In genomic region chr6:97416972-97417554, GRCm38 (mm10) we compare ENCODE assay signal across 8 mouse cellular contexts.
DNase-seq lines count a peak whose midpoint lies in the region; ATAC-seq and TF ChIP-seq lines count a peak whose summit lies in the region.

No protein-coding gene starts in this region.

- no peak for TF ChIP-seq POLR2A in bone marrow macrophage, adult 2 months (IDR thresholded peaks at IDR 0.05; ENCODE audit: borderline replicate concordance, low read depth, low read length)

- 50% methylated on average over 13 of the region's 13 CpGs for WGBS in liver, embryonic 12.5 days (ENCODE audit: insufficient replicate concordance)
- WGBS in forebrain, embryonic 11.5 days: 60% methylated on average over 13 of the region's 13 CpGs
- WGBS in hindbrain, embryonic 16.5 days: 56% methylated on average over 13 of the region's 13 CpGs
- 60% methylated on average over 13 of the region's 13 CpGs for WGBS in midbrain, embryonic 12.5 days
- 61% methylated on average over 13 of the region's 13 CpGs for WGBS in stomach, embryonic 16.5 days

- H3K9me3 ChIP-seq in liver, embryonic 12.5 days (replicated peaks): no peaks in the 10 kb centered on the region
- H3K9me3 ChIP-seq in forebrain, embryonic 11.5 days (ENCODE audit: control insufficient read depth, low read length): no peaks in the 10 kb centered on the region
- H3K9me3 ChIP-seq in hindbrain, embryonic 16.5 days (ENCODE audit: control insufficient read depth, low read length): no peaks in the 10 kb centered on the region
- H3K9me3 ChIP-seq in midbrain, embryonic 12.5 days: no peaks in the 10 kb centered on the region
- H3K9me3 ChIP-seq in stomach, embryonic 16.5 days (replicated peaks; ENCODE audit: control insufficient read depth, low read length): no peaks in the 10 kb centered on the region

- H3K9ac ChIP-seq in liver, embryonic 12.5 days: no peak overlapping the region
- no peak overlapping the region for H3K9ac ChIP-seq in forebrain, embryonic 11.5 days (ENCODE audit: low read length)
- H3K9ac ChIP-seq in hindbrain, embryonic 16.5 days (ENCODE audit: low read depth, low read length): no peak overlapping the region
- H3K9ac ChIP-seq in midbrain, embryonic 12.5 days (replicated peaks): no peak overlapping the region
- H3K9ac ChIP-seq in stomach, embryonic 16.5 days (ENCODE audit: low read length): no peak overlapping the region

- H3K4me2 ChIP-seq in liver, embryonic 12.5 days: no peak overlapping the region
- no peak overlapping the region for H3K4me2 ChIP-seq in forebrain, embryonic 11.5 days (ENCODE audit: low read depth, low read length, severe bottlenecking)
- no peak overlapping the region for H3K4me2 ChIP-seq in hindbrain, embryonic 16.5 days (ENCODE audit: low read length)
- no peak overlapping the region for H3K4me2 ChIP-seq in midbrain, embryonic 12.5 days (replicated peaks)
- no peak overlapping the region for H3K4me2 ChIP-seq in stomach, embryonic 16.5 days (ENCODE audit: low read depth, low read length)

- 0 out of 2 replicates have a peak, but pooled peaks cover 4% of the 10 kb centered on the region for H3K4me1 ChIP-seq in liver, embryonic 12.5 days
- H3K4me1 ChIP-seq in bone marrow macrophage, adult 2 months (ENCODE audit: control insufficient read depth, insufficient read depth, low read length): no peaks in the 10 kb centered on the region
- H3K4me1 ChIP-seq in forebrain, embryonic 11.5 days (replicated peaks; ENCODE audit: control insufficient read depth, insufficient read depth, low read length): no peaks in the 10 kb centered on the region
- H3K4me1 ChIP-seq in hindbrain, embryonic 16.5 days (ENCODE audit: control insufficient read depth, insufficient read depth, low read depth, low read length): no peaks in the 10 kb centered on the region
- no peaks in the 10 kb centered on the region for H3K4me1 ChIP-seq in midbrain, embryonic 12.5 days
- no peaks in the 10 kb centered on the region for H3K4me1 ChIP-seq in stomach, embryonic 16.5 days (ENCODE audit: control insufficient read depth, insufficient read depth, low read length)

- ATAC-seq in liver, embryonic 12.5 days: no peak
- peak; percentile 84 for ATAC-seq in forebrain, embryonic 11.5 days (replicated peaks; ENCODE audit: low FRiP score)
- ATAC-seq in hindbrain, embryonic 16.5 days: peak; percentile 77
- ATAC-seq in midbrain, embryonic 12.5 days (ENCODE audit: low FRiP score, low read depth): peak; percentile 73; the same call in 1 of the 2 replicates
- 0 out of 2 replicates have a peak, but pooled peaks have one; percentile 56 for ATAC-seq in stomach, embryonic 16.5 days (ENCODE audit: insufficient read depth, low FRiP score)

- H3K4me3 ChIP-seq in liver, embryonic 12.5 days: no peak overlapping the region
- H3K4me3 ChIP-seq in bone marrow macrophage, adult 2 months (ENCODE audit: insufficient read depth, low read length): no peak overlapping the region
- H3K4me3 ChIP-seq in forebrain, embryonic 11.5 days (ENCODE audit: low read depth, low read length): no peak overlapping the region
- H3K4me3 ChIP-seq in hindbrain, embryonic 16.5 days (ENCODE audit: low read length): no peak overlapping the region
- H3K4me3 ChIP-seq in midbrain, embryonic 12.5 days: no peak overlapping the region
- H3K4me3 ChIP-seq in stomach, embryonic 16.5 days (replicated peaks; ENCODE audit: low read length): no peak overlapping the region

- peak; percentile 76 for TF ChIP-seq CTCF in bone marrow macrophage, adult 2 months (IDR thresholded peaks at IDR 0.05; ENCODE audit: low read depth, low read length)

- no peaks in the 10 kb centered on the region for H3K27me3 ChIP-seq in liver, embryonic 12.5 days (replicated peaks)
- H3K27me3 ChIP-seq in forebrain, embryonic 11.5 days (ENCODE audit: control insufficient read depth, insufficient read depth, low read length): no peaks in the 10 kb centered on the region
- no peaks in the 10 kb centered on the region for H3K27me3 ChIP-seq in hindbrain, embryonic 16.5 days (replicated peaks; ENCODE audit: control insufficient read depth, insufficient read depth, low read length)
- H3K27me3 ChIP-seq in midbrain, embryonic 12.5 days: no peaks in the 10 kb centered on the region
- no peaks in the 10 kb centered on the region for H3K27me3 ChIP-seq in stomach, embryonic 16.5 days (ENCODE audit: control insufficient read depth, insufficient read depth, low read length)

- no peak overlapping the region for H3K27ac ChIP-seq in liver, embryonic 12.5 days
- H3K27ac ChIP-seq in bone marrow macrophage, adult 2 months (ENCODE audit: insufficient read depth, low read depth, low read length): no peak overlapping the region
- H3K27ac ChIP-seq in forebrain, embryonic 11.5 days (ENCODE audit: low read depth, low read length): no peak overlapping the region
- no peak overlapping the region for H3K27ac ChIP-seq in hindbrain, embryonic 16.5 days (ENCODE audit: low read depth, low read length)
- no peak overlapping the region for H3K27ac ChIP-seq in midbrain, embryonic 12.5 days (replicated peaks)
- H3K27ac ChIP-seq in stomach, embryonic 16.5 days (ENCODE audit: low read length): no peak overlapping the region

- DNase-seq in liver: peak; percentile 70
- DNase-seq in forebrain, embryonic 11.5 days (ENCODE audit: low spot score): peak; percentile 91
- DNase-seq in left cerebral cortex, adult 18-20 months (ENCODE audit: low spot score in 2 of 2): peak; percentile 43 to 67

- no peaks in the 10 kb centered on the region for H3K36me3 ChIP-seq in liver, embryonic 12.5 days
- H3K36me3 ChIP-seq in forebrain, embryonic 11.5 days (ENCODE audit: control insufficient read depth, insufficient read depth, low read length): no peaks in the 10 kb centered on the region
- H3K36me3 ChIP-seq in hindbrain, embryonic 16.5 days (ENCODE audit: control insufficient read depth, insufficient read depth, low read length): no peaks in the 10 kb centered on the region
- no peaks in the 10 kb centered on the region for H3K36me3 ChIP-seq in midbrain, embryonic 12.5 days
- H3K36me3 ChIP-seq in stomach, embryonic 16.5 days (ENCODE audit: control insufficient read depth, insufficient read depth, low read length): no peaks in the 10 kb centered on the region
